8 mouse cellular contexts compared by ENCODE assay signal in the genomic region with DNA sequence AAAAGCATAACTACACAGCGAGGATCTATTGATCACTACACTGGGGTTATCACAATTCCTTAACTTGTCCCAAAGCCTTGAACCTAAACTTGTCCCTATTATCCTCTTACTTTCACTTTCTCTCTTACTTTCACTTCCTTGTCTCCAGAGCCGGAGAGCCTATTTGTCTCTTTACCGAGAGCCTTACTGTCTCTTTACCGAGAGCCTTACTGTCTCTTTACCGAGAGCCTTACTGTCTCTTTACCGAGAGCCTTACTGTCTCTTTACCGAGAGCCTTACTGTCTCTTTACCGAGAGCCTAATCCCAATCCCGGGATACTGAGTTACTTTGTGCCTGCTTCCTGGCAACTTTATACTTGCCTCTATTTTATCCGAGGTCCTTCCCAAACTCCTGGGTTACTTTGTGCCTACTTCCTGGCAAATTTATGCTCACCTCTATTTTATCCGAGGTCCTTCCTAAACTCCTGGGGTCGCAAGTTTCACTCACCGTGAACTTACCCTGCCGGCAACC.
DNase-seq lines count a peak whose midpoint lies in the region.

No protein-coding gene starts in this region.

- peak; percentile 3 for DNase-seq in adrenal gland, adult 8-10 months
- peak; percentile 2 to 8 for DNase-seq in frontal cortex, postnatal 36 days (ENCODE audit: low spot score in 2 of 2)
- DNase-seq in heart, adult 9 months (ENCODE audit: low spot score in 2 of 2), result peak; percentile 31 to 55
- peak; percentile 20 for DNase-seq in kidney, adult 9 months
- peak; percentile 6 to 11 for DNase-seq in left cerebral cortex, adult 18-20 months (ENCODE audit: low spot score in 2 of 2)
- DNase-seq in monocyte, adult 2 months (ENCODE audit: low read depth in 1 of 2, low spot score in 2 of 2), result peak; percentile 16 to 31
- peak; percentile 28 to 49 for DNase-seq in spleen, postnatal 36 days (ENCODE audit: low spot score in 2 of 2)
- DNase-seq in urinary bladder, postnatal 25 days (ENCODE audit: low spot score), result peak; percentile 28

Comparison
In these comparisons a context has a peak if more than half of its experiments do, and no peak if none do; other contexts are left out.
1. Peak in every context shown above with its lines: DNase-seq.